Mouse (Mus musculus) spleen, postnatal 10 days (tissue): ENCODE data around the gene March2.

Experiments used
- DNase-seq, 2 experiments: peaks; one replicate each; pipeline ENCODE4 v3.0.0; 2021 to 2022; ENCODE audit warnings: low spot score in 2 of 2

March2 gene

DNA sequence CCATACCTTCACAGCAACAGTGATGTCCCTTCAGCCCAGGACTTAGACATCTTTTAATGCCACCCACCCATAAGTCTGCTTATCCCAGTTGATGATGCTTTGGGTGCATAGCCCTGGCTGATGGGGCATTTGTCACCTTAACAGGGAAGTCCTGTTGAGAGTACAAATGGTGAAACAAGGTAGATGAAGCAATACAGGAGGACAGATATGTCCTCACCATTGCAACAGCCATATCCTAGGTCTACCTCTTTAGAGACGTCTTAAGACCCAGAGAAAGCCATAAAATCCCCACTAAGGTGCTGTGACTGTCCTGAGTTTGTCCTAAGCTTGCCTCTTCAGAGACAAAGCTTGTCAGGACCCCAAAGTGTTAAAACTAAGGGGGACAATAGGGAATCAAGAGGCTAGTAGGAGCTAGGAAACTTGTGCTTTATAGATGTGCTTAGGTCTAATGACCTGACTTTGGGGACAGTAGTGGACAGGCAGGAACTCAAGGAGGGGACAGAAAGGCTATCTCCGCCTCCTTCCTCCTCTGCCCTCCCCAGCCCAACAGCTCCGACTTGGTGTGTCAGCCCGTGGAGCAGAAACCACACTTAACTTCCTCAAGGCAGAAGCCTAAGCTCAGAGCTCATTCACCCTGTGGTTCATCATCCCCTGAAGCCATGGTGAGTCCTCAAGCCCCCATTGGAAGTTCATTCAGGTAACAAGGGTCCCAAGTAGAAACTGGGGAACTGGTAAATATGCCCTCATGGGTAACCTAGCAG, 80.8 kb downstream of the March2 start, which contains the start of gene Pram1:
Gene Pram1, plus strand, starts transcription at position 541 of the 761 bp plus-strand sequence.
- DNase-seq: no peak

DNA sequence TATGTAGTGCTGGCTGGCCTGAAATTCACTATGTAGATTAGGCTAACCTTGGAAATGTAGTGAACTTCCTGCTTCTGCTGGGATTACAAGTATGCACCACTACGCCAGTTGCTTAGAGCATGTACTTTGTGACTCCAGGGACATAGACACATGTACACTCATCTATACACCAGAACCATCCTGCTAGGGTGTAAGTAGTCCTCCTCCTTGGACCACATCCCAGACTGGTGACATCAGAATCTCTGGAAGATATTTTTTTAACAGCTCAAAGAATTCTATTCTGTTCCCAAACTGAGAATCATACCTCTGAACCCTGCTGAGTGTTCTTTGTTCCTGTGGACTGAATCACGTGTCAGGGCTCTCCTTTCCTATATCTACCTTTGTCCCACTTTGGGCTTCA, 81.4 kb downstream of the March2 start:
- no peak for DNase-seq
